Mouse (Mus musculus) olfactory bulb, adult 2 months (tissue): ENCODE data around the gene Smad6.
A peak's percentile ranks its signal among the peaks of the same experiment; 100 is the strongest.

Source experiments
- CTCF ChIP-seq: fragments of 200-500 bp; IDR thresholded peaks from 2 replicates; pipeline ENCODE4 v1.5.1; 2012; ENCODE audit warnings: low read depth, mild to moderate bottlenecking, low read length, moderate library complexity; ENCODE audit not compliant: insufficient read depth
- POLR2A ChIP-seq: fragments of 200-500 bp; IDR thresholded peaks from 2 replicates; pipeline ENCODE4 v1.6.1; 2012; ENCODE audit warnings: mild to moderate bottlenecking, low read depth, low read length, moderate library complexity; ENCODE audit not compliant: insufficient read depth

- peak; percentile 82 for TF ChIP-seq CTCF
- TF ChIP-seq POLR2A = no peak
Measured at GRCm38 (mm10) chr9:63956052-63956451, 65.8 kb downstream of the Smad6 start.
